Mouse (Mus musculus) left cerebral cortex, postnatal 14 days (tissue): ENCODE measurements around the gene Olfr1270. TPM values are rescaled to one million over a fixed set of nuclear protein-coding genes. Genes with fewer than 3 reads are reported as not detected.
"Not testable (repeated sequence)": the region's sequence is repeated elsewhere in the genome, so short reads cannot be mapped to it uniquely, and the experiment has no call there.

ENCODE experiments used
- DNase-seq, 2 experiments: peaks; one replicate each; pipeline ENCODE4 v3.0.0; 2021 to 2022; ENCODE audit warnings: low spot score in 2 of 2, mixed read lengths in 1 of 2
- intact Hi-C: fragments of 180-260 bp; cut with DNase I; formaldehyde crosslinking; loops from one replicate; pipeline ENCODE4 v1.15.1; 2025
- long read RNA-seq, 2 experiments: library from polyadenylated mRNA; stranded (forward); transcript quantifications; one replicate each; pipeline ENCODE4 v2.0.0; 2021
- total RNA-seq, 2 experiments: library from RNA; stranded (reverse); gene quantifications; 2 replicates each; pipeline ENCODE4 v1.2.3; 2021

The Olfr1270 gene
- total RNA-seq = not detected
- long read RNA-seq, experiment 1 = 0 reads
- long read RNA-seq, experiment 2 = 0 reads

GRCm38 (mm10) chr2:90152991-90153390 lies at the start of gene Olfr1270:
Olfr1270 (minus strand) TSS chr2:90153091.
- intact Hi-C loops = no loop called here

DNA sequence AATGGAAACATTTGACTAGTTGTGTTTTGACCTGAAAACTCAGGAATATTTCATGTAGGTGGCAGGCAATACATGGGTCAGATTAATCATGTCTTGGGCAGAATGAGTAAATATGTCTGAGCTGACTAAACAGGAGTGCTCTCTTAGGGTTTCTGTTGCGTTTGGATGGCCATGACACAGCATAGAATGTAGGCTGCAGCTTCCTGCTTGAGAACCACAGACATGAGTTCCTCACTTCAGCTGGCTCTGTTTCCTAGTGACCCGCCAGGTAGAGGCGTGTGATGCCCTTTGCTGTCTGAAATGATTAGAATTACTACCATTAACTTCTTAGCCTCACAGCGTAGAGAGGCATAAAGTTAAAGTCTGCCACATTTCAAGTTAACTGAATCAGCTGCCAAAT lies 46.7 kb upstream of the Olfr1270 start:
- intact Hi-C loops, DNase-seq: not testable (repeated sequence)

More at GRCm38 (mm10) chr2:90152991-90153390, at the start of gene Olfr1270:
- no peak for DNase-seq

DNA sequence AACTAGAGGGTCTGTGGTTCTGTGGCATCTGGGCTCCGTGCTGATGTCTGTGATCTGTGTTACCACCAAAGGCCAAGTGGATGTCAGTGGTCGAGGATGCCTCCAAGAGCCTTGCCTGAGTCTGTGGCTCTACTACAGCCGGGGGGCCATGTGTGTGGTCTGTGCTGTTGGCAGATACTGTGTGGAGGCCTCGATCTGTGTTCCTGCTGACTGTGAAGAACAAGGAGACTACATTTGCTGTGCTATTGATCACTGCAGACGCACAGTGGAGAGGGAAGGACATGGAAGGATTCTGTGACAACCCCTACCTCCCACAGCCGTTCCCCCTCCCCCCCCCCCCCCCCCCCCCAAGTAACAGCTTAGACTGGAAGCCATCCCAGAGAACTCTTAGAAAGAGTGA lies 42.4 kb upstream of the Olfr1270 start:
- intact Hi-C loops, DNase-seq: not testable (repeated sequence)

- intact Hi-C loops, DNase-seq: not testable (repeated sequence)
Measured at GRCm38 (mm10) chr2:90194750-90195149, 41.9 kb upstream of the Olfr1270 start.

DNA sequence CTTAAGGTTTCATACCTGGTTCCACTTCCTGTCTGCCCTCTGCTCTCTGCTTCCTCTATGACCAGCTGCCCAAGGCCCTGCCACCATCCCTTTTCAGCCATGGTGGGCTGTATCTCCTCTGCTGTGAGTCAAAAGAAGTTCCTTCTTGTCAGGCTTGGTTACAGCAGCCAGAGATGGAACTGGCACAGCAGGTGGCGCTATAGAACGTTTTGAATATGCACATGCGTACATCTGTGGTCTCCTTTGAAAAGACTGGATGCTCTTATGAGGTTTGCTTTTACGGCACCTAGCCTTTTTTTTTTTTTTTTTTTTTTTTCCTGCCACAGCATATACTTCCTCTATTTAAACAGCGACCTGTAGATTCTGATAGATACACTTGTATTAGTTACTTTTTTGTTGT lies 34.2 kb upstream of the Olfr1270 start:
- DNase-seq, intact Hi-C loops: not testable (repeated sequence)

GRCm38 (mm10) chr2:90186082-90186481 lies 33.2 kb upstream of the Olfr1270 start:
- DNase-seq, intact Hi-C loops: not testable (repeated sequence)

- DNase-seq = no peak
- intact Hi-C loops = no loop called here
Measured at GRCm38 (mm10) chr2:90153916-90154315, 1.0 kb upstream of the Olfr1270 start.

GRCm38 (mm10) chr2:90142196-90142595 lies 10.7 kb downstream of the Olfr1270 start, which contains the start of gene Olfr32:
Olfr32 (minus strand) TSS chr2:90142296.
- intact Hi-C loops = no loop called here

GRCm38 (mm10) chr2:90121312-90121711 lies 31.6 kb downstream of the Olfr1270 start, which contains the start of gene Olfr1269:
Olfr1269 (minus strand) TSS chr2:90121412.
- DNase-seq = no peak
- intact Hi-C loops = no loop called here

More at GRCm38 (mm10) chr2:90142196-90142595, 10.7 kb downstream of the Olfr1270 start, which contains the start of gene Olfr32:
- DNase-seq = no peak

Other genes starting within 250 kb of the Olfr1270 start
- gene Olfr1258, start 225.8 kb downstream of the Olfr1270 start, total RNA-seq = not detected
- not detected for gene Olfr1259, start 204.4 kb downstream of the Olfr1270 start, total RNA-seq
- gene Olfr1260, start 178.8 kb downstream of the Olfr1270 start, total RNA-seq = not detected
- gene Olfr1261, start 161.9 kb downstream of the Olfr1270 start, total RNA-seq = not detected
- gene Olfr1262, start 152.9 kb downstream of the Olfr1270 start, total RNA-seq = not detected
- gene Olfr1263, start 141.0 kb downstream of the Olfr1270 start, total RNA-seq = not detected
- not detected for gene Olfr1264, start 127.5 kb downstream of the Olfr1270 start, total RNA-seq
- gene Olfr1265, start 117.8 kb downstream of the Olfr1270 start, total RNA-seq = not detected
- not detected for gene Olfr140, start 89.5 kb downstream of the Olfr1270 start, total RNA-seq
- gene Olfr1269, start 31.7 kb downstream of the Olfr1270 start, total RNA-seq = not detected
- not detected for gene Olfr32, start 10.8 kb downstream of the Olfr1270 start, total RNA-seq
- gene Olfr1506, start 71.4 kb upstream of the Olfr1270 start, total RNA-seq = not detected
- not detected for gene Olfr142, start 104.5 kb upstream of the Olfr1270 start, total RNA-seq
- not detected for gene Olfr1271, start 117.9 kb upstream of the Olfr1270 start, total RNA-seq
- not detected for gene Olfr1272, start 139.8 kb upstream of the Olfr1270 start, total RNA-seq
- under 1 TPM in 1 of 2 experiments, not detected in 1; 0.15 TPM for gene Gm13769, start 169.1 kb upstream of the Olfr1270 start, total RNA-seq
- not detected for gene Olfr1274-ps, start 245.6 kb upstream of the Olfr1270 start, total RNA-seq